Mouse (Mus musculus) G1E (cell line): ENCODE data around the gene Slc22a2.

ENCODE experiments used
- CTCF ChIP-seq: IDR thresholded peaks from 2 replicates; pipeline ENCODE4 v1.5.1; 2012; ENCODE audit warnings: low read depth, low read length, inconsistent platforms, mixed read lengths
- GATA1 ChIP-seq: IDR thresholded peaks from 2 replicates; pipeline ENCODE4 v1.6.1; 2012; ENCODE audit warnings: borderline replicate concordance, low read length, inconsistent platforms, mixed read lengths
- GATA2 ChIP-seq: IDR thresholded peaks from 2 replicates; pipeline ENCODE4 v1.6.1; 2012; ENCODE audit warnings: low read depth, low read length, inconsistent platforms, borderline replicate concordance
- POLR2AphosphoS5 ChIP-seq: IDR thresholded peaks from 2 replicates; pipeline ENCODE4 v1.6.1; 2012; ENCODE audit warnings: low read depth, low read length, inconsistent platforms; ENCODE audit not compliant: insufficient replicate concordance
- TAL1 ChIP-seq: conservative IDR thresholded peaks from 2 replicates; pipeline ENCODE4 v1.6.1; 2012; ENCODE audit warnings: low read depth, low read length, inconsistent platforms, mixed read lengths

GRCm38 (mm10) chr17:12669363-12669679 lies 85.4 kb downstream of the Slc22a2 start:
- TF ChIP-seq CTCF: no peak
- no peak; the same call in 1 of the 2 replicates for TF ChIP-seq TAL1
- TF ChIP-seq GATA2: no peak
- no peak for TF ChIP-seq GATA1
- TF ChIP-seq POLR2AphosphoS5: no peak
